Mouse (Mus musculus): ENCODE data around the gene Gm11042. TPM values are rescaled to one million over a fixed set of nuclear protein-coding genes. Genes with fewer than 3 reads are reported as not detected.
A peak's percentile ranks its signal among the peaks of the same experiment; 100 is the strongest.

Gene Gm11042
- polyA plus RNA-seq, 1 experiment from 2014 or later = not detected

GRCm38 (mm10) chr12:74303418-74304294, 12.5 kb downstream of the Gm11042 start:
- no peaks in the 10 kb centered on the region for H3K36me3 ChIP-seq (ENCODE audit: control insufficient read depth, insufficient read depth, low read length)
- ATAC-seq (ENCODE audit: low FRiP score) = no peak
- no peak for DNase-seq (ENCODE audit: low spot score)
- no peak overlapping the region for H3K4me3 ChIP-seq (ENCODE audit: low read depth, low read length)
- H3K4me1 ChIP-seq (replicated peaks; ENCODE audit: control insufficient read depth, insufficient read depth, low read length) = no peaks in the 10 kb centered on the region
- H3K9me3 ChIP-seq (ENCODE audit: control insufficient read depth, low read length) = no peaks in the 10 kb centered on the region
- no peak overlapping the region for H3K27ac ChIP-seq (ENCODE audit: low read depth, low read length)
- H3K27me3 ChIP-seq (ENCODE audit: control insufficient read depth, insufficient read depth, low read length) = no peaks in the 10 kb centered on the region
- H3K9ac ChIP-seq (ENCODE audit: low read depth, low read length) = no peak overlapping the region
- 83% methylated on average over 9 of the region's 9 CpGs for WGBS
- H3K4me2 ChIP-seq (replicated peaks; ENCODE audit: low read depth, low read length) = no peak overlapping the region

GRCm38 (mm10) chr12:74301559-74301958, 14.6 kb downstream of the Gm11042 start:
- 94% methylated on average over 6 of the region's 6 CpGs for WGBS
- Histone ChIP-seq H3K36me3 (ENCODE audit: control insufficient read depth, insufficient read depth, low read length) (no peaks in the 10 kb centered on the region), H3K27me3 (ENCODE audit: control insufficient read depth, insufficient read depth, low read length) (no peaks in the 10 kb centered on the region), H3K27ac (ENCODE audit: low read depth, low read length) (no peak overlapping the region), H3K9me3 (ENCODE audit: control insufficient read depth, low read length) (no peaks in the 10 kb centered on the region), H3K4me3 (ENCODE audit: low read depth, low read length) (no peak overlapping the region), H3K4me1 (replicated peaks; ENCODE audit: control insufficient read depth, insufficient read depth, low read length) (no peaks in the 10 kb centered on the region), H3K9ac (ENCODE audit: low read depth, low read length) (no peak overlapping the region), H3K4me2 (replicated peaks; ENCODE audit: low read depth, low read length) (no peak overlapping the region)
- no peak for DNase-seq (ENCODE audit: low spot score)
- no peak for ATAC-seq (ENCODE audit: low FRiP score)

- Histone ChIP-seq H3K27ac (ENCODE audit: low read depth, low read length) (no peak overlapping the region), H3K9ac (ENCODE audit: low read depth, low read length) (no peak overlapping the region), H3K4me3 (ENCODE audit: low read depth, low read length) (no peak overlapping the region), H3K4me1 (replicated peaks; ENCODE audit: control insufficient read depth, insufficient read depth, low read length) (no peaks in the 10 kb centered on the region), H3K9me3 (ENCODE audit: control insufficient read depth, low read length) (no peaks in the 10 kb centered on the region), H3K36me3 (ENCODE audit: control insufficient read depth, insufficient read depth, low read length) (no peaks in the 10 kb centered on the region), H3K27me3 (ENCODE audit: control insufficient read depth, insufficient read depth, low read length) (no peaks in the 10 kb centered on the region), H3K4me2 (replicated peaks; ENCODE audit: low read depth, low read length) (no peak overlapping the region)
- WGBS = 52% methylated on average over 5 of the region's 5 CpGs
- DNase-seq (ENCODE audit: low spot score) = no peak
- ATAC-seq (ENCODE audit: low FRiP score) = no peak
Observed at GRCm38 (mm10) chr12:74296374-74296773, 19.8 kb downstream of the Gm11042 start.

- no peaks in the 10 kb centered on the region for H3K27me3 ChIP-seq (ENCODE audit: control insufficient read depth, insufficient read depth, low read length)
- DNase-seq (ENCODE audit: low spot score) = peak; percentile 78
- no peak overlapping the region for H3K27ac ChIP-seq (ENCODE audit: low read depth, low read length)
- H3K4me1 ChIP-seq (replicated peaks; ENCODE audit: control insufficient read depth, insufficient read depth, low read length) = no peaks in the 10 kb centered on the region
- H3K36me3 ChIP-seq (ENCODE audit: control insufficient read depth, insufficient read depth, low read length) = no peaks in the 10 kb centered on the region
- no peak overlapping the region for H3K9ac ChIP-seq (ENCODE audit: low read depth, low read length)
- no peaks in the 10 kb centered on the region for H3K9me3 ChIP-seq (ENCODE audit: control insufficient read depth, low read length)
- ATAC-seq (ENCODE audit: low FRiP score) = no peak
- H3K4me2 ChIP-seq (replicated peaks; ENCODE audit: low read depth, low read length) = no peak overlapping the region
- WGBS = 7% methylated on average over 4 of the region's 4 CpGs
- H3K4me3 ChIP-seq (ENCODE audit: low read depth, low read length) = no peak overlapping the region
Observed at GRCm38 (mm10) chr12:74293624-74294023, 22.6 kb downstream of the Gm11042 start.

GRCm38 (mm10) chr12:74290983-74291382, 25.2 kb downstream of the Gm11042 start:
- DNase-seq (ENCODE audit: low spot score) (no peak), ATAC-seq (ENCODE audit: low FRiP score) (no peak)
- 85% methylated on average over 4 of the region's 4 CpGs for WGBS
- Histone ChIP-seq H3K27me3 (ENCODE audit: control insufficient read depth, insufficient read depth, low read length) (no peaks in the 10 kb centered on the region), H3K9ac (ENCODE audit: low read depth, low read length) (no peak overlapping the region), H3K27ac (ENCODE audit: low read depth, low read length) (no peak overlapping the region), H3K36me3 (ENCODE audit: control insufficient read depth, insufficient read depth, low read length) (no peaks in the 10 kb centered on the region), H3K4me3 (ENCODE audit: low read depth, low read length) (no peak overlapping the region), H3K4me2 (replicated peaks; ENCODE audit: low read depth, low read length) (no peak overlapping the region), H3K9me3 (ENCODE audit: control insufficient read depth, low read length) (no peaks in the 10 kb centered on the region), H3K4me1 (replicated peaks; ENCODE audit: control insufficient read depth, insufficient read depth, low read length) (no peaks in the 10 kb centered on the region)

- peak overlapping the region; percentile 41 for H3K4me3 ChIP-seq (ENCODE audit: low read depth, low read length)
- peak overlapping the region; percentile 78 for H3K4me2 ChIP-seq (replicated peaks; ENCODE audit: low read depth, low read length)
- H3K9me3 ChIP-seq (ENCODE audit: control insufficient read depth, low read length) = no peaks in the 10 kb centered on the region
- no peak overlapping the region for H3K27ac ChIP-seq (ENCODE audit: low read depth, low read length)
- 5% methylated on average over 11 of the region's 11 CpGs for WGBS
- peak; percentile 21 for ATAC-seq (ENCODE audit: low FRiP score)
- no peaks in the 10 kb centered on the region for H3K4me1 ChIP-seq (replicated peaks; ENCODE audit: control insufficient read depth, insufficient read depth, low read length)
- DNase-seq (ENCODE audit: low spot score) = peak; percentile 31
- 0 out of 2 replicates have a peak overlapping the region, but pooled peaks have one; percentile 27 for H3K9ac ChIP-seq (ENCODE audit: low read depth, low read length)
- peaks cover 9% of the 10 kb centered on the region; the same call in 1 of the 2 replicates for H3K27me3 ChIP-seq (ENCODE audit: control insufficient read depth, insufficient read depth, low read length)
- no peaks in the 10 kb centered on the region for H3K36me3 ChIP-seq (ENCODE audit: control insufficient read depth, insufficient read depth, low read length)
Observed at GRCm38 (mm10) chr12:74284685-74285054, 31.5 kb downstream of the Gm11042 start.

GRCm38 (mm10) chr12:74284020-74284684, 32.0 kb downstream of the Gm11042 start:
- Histone ChIP-seq H3K4me3 (ENCODE audit: low read depth, low read length) (peak overlapping the region; percentile 41), H3K9ac (ENCODE audit: low read depth, low read length) (0 out of 2 replicates have a peak overlapping the region, but pooled peaks have one; percentile 27), H3K36me3 (ENCODE audit: control insufficient read depth, insufficient read depth, low read length) (no peaks in the 10 kb centered on the region), H3K27me3 (ENCODE audit: control insufficient read depth, insufficient read depth, low read length) (peaks cover 9% of the 10 kb centered on the region; the same call in 1 of the 2 replicates), H3K9me3 (ENCODE audit: control insufficient read depth, low read length) (no peaks in the 10 kb centered on the region), H3K4me1 (replicated peaks; ENCODE audit: control insufficient read depth, insufficient read depth, low read length) (no peaks in the 10 kb centered on the region), H3K27ac (ENCODE audit: low read depth, low read length) (no peak overlapping the region), H3K4me2 (replicated peaks; ENCODE audit: low read depth, low read length) (peak overlapping the region; percentile 78)
- peak; percentile 97 for DNase-seq (ENCODE audit: low spot score)
- 1% methylated on average over 48 of the region's 49 CpGs for WGBS
- peak; percentile 97 for ATAC-seq (ENCODE audit: low FRiP score)

- no peak overlapping the region for H3K4me3 ChIP-seq (ENCODE audit: low read depth, low read length)
- no peaks in the 10 kb centered on the region for H3K4me1 ChIP-seq (replicated peaks; ENCODE audit: control insufficient read depth, insufficient read depth, low read length)
- no peaks in the 10 kb centered on the region for H3K9me3 ChIP-seq (ENCODE audit: control insufficient read depth, low read length)
- DNase-seq (ENCODE audit: low spot score) (no peak), ATAC-seq (ENCODE audit: low FRiP score) (no peak)
- WGBS = 77% methylated on average over 1 of the region's 1 CpGs
- peaks cover 9% of the 10 kb centered on the region; the same call in 1 of the 2 replicates for H3K27me3 ChIP-seq (ENCODE audit: control insufficient read depth, insufficient read depth, low read length)
- H3K4me2 ChIP-seq (replicated peaks; ENCODE audit: low read depth, low read length) = no peak overlapping the region
- H3K36me3 ChIP-seq (ENCODE audit: control insufficient read depth, insufficient read depth, low read length) = no peaks in the 10 kb centered on the region
- H3K9ac ChIP-seq (ENCODE audit: low read depth, low read length) = no peak overlapping the region
- H3K27ac ChIP-seq (ENCODE audit: low read depth, low read length) = no peak overlapping the region
Observed at GRCm38 (mm10) chr12:74282846-74283245, 33.3 kb downstream of the Gm11042 start.

Data from hindbrain, embryonic 11.5 days (tissue).